Mouse (Mus musculus) regulatory T cell (primary cell): ENCODE data around the gene Map3k9.

Source experiments
- in situ Hi-C: fragments of 300-600 bp; cut with MboI, MseI; formaldehyde crosslinking; loops from one replicate; pipeline ENCODE4 v1.15.1; 2025; ENCODE audit warnings: high pct_unique_total_duplicates

Gene Map3k9

DNA sequence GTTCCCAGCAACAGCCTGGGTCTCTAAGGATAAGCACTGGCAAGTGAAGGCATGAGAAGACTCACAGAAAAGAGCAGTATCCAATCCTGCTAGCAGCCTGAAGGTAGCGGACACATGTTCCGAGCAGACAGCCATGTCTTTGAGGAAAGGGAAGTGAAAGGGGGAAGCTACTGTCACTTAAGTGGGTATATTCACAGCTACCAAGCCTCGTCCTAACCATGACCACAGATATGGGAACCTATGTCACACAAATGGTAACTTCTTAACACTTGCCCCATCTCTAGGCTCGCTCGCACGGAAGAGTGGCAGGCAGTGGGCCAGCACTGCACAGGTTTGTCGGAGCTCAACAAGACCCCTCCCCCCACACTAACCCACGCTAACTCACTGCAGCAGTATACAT is 61.3 kb downstream of the Map3k9 start:
- in situ Hi-C loops: loop anchor here (10.0 kb wide), 1 partner anchor 1985 kb away; no protein-coding TSS in a partner anchor

- in situ Hi-C loops: loop anchor here (10.0 kb wide), 1 partner anchor 1986 kb away; no protein-coding TSS in a partner anchor
These were observed 61.8 kb downstream of the Map3k9 start for GRCm38 (mm10) chr12:81719161-81719560.

GRCm38 (mm10) chr12:81712618-81713017 is 68.4 kb downstream of the Map3k9 start:
- in situ Hi-C loops: loop anchor here (10.0 kb wide), 1 partner anchor 1992 kb away; no protein-coding TSS in a partner anchor

- in situ Hi-C loops: no loop called here
These were observed 78.1 kb downstream of the Map3k9 start for GRCm38 (mm10) chr12:81702903-81703302.

DNA sequence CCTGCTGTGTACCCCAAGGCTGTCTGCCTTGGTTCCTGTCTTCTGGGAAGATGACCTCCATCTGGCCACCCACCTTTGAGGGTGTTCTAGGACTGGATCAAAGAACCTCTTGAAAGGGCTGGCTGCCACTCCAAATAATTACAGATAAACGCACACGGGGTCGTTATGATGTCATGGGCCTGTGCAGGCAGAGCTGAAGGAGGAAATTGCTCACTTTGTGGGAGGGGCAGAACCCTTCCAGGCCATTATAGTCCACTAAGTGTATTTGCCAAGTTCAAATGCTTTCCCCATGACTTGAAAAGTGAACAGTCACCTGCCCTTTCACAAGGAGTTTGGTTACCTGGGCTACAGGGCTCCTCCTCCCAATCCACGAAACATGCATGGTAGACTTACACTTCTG is 83.0 kb downstream of the Map3k9 start:
- in situ Hi-C loops: no loop called here

DNA sequence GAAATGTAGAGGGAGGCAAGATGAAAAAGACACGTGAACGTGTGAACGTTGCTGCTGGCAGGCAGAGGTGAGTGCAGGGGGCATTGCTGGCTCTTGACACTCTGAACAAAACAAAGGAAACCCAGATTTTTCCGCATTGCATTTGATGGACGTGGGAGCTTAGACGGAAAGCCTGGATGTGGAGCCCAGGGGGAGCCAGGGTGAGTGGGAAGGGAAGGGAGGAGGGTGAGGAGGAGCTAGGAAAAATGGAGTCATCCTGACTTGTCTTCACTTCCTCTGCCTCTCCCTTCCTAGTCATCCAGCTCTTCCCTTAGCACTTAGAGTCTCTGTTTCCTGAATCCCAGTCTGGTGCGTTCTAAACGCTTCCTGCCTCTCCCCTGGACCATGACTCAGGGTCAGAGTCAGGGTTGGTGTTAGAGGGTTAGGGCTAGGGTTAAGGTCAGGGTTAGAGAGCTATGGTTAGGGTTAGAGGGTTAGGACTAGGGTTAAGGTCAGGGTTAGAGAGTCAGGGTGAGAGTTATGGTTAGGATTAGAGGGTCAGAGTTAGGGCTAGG is 89.7 kb downstream of the Map3k9 start:
- in situ Hi-C loops: no loop called here

DNA sequence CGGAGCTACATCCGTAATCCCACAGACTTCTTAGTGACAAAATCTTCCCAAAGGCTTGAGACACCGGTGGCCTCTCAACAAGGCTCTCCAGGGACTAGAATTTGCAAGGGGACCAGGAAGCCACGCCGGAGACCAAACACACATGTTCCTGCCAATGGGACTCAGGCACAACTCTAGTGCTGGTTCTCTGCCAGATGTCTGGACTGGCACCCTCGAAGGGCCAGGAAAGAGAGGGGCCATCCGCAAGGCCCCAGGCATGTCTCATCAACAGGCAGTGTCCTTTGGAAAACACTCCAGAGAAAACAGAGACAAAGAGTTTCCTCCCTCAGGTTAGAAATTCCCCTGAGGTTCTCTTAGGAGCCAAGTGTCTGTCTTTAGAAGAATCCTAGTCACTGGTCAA is 90.2 kb downstream of the Map3k9 start:
- in situ Hi-C loops: no loop called here

GRCm38 (mm10) chr12:81690111-81690510 is 90.9 kb downstream of the Map3k9 start:
- in situ Hi-C loops: no loop called here

DNA sequence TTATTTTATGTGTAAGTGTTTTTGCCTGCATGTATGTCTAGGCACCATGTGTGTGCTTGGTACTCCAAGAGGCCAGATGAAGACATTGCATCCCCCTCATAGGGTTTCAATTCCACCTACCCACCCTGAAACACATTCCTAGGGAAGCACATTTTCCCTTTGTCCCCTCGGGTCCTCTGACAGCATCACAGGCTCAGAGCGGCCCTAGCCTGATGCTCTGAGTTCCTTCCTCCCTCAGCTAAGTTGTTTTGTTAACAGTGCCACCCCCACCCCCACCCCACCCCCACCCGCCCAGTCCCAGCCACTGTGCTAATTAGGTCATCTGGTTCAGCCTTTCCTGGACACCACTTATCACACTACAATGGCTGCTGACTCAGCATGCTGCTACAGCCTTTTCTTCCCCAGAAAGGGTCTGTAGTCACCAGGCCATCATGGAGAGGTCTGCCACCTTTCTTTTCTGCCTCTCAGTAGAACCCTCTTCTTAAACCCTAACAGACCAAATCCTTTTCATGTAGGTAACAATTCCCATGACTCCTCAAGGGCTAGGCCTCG is 91.4 kb downstream of the Map3k9 start:
- in situ Hi-C loops: no loop called here

DNA sequence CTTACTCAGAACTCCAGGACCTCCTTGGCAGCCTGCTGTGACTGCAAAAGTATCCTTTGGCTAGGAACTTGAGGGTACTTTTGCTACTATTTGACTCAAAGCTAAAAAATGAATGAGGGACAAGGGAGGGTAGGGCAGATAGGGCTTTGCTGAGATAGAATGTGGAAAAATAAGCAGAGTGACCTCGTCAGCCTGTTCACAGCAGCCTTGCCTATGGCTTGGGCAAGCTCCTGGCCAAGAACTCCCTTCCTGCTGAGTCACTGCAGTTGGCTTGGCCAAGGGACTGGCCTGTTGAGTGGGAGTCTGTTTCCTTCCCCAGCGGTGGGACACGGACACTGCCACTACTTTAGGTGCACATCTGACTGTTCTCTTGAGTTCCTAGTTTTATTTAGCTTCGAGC is 92.4 kb downstream of the Map3k9 start:
- in situ Hi-C loops: no loop called here

DNA sequence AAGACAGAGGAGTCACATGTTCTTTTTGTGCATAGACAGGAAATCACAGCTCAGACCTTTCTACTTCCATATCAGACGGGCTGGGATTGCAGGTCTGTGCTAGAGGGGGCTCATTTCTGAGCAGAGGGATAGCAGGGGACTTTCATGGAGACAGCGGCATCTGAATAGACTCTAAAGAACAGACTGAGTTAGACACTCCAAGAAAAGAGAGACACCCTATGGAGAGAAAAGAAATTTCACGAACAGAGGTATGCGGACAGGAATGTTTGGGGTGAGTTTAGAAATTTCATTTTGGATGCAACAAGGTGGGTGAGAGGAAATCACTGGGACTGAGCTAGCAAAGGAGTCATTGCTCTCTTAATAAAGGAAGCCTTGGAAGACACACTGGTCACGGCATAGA is 93.1 kb downstream of the Map3k9 start:
- in situ Hi-C loops: no loop called here

- in situ Hi-C loops: no loop called here
These were observed 94.4 kb downstream of the Map3k9 start for GRCm38 (mm10) chr12:81686406-81687117.

- in situ Hi-C loops: no loop called here
These were observed 95.0 kb downstream of the Map3k9 start for GRCm38 (mm10) chr12:81685981-81686380.

- in situ Hi-C loops: no loop called here
These were observed 96.9 kb downstream of the Map3k9 start for GRCm38 (mm10) chr12:81684096-81684495.

- in situ Hi-C loops: no loop called here
These were observed 97.6 kb downstream of the Map3k9 start for GRCm38 (mm10) chr12:81683395-81683794.

DNA sequence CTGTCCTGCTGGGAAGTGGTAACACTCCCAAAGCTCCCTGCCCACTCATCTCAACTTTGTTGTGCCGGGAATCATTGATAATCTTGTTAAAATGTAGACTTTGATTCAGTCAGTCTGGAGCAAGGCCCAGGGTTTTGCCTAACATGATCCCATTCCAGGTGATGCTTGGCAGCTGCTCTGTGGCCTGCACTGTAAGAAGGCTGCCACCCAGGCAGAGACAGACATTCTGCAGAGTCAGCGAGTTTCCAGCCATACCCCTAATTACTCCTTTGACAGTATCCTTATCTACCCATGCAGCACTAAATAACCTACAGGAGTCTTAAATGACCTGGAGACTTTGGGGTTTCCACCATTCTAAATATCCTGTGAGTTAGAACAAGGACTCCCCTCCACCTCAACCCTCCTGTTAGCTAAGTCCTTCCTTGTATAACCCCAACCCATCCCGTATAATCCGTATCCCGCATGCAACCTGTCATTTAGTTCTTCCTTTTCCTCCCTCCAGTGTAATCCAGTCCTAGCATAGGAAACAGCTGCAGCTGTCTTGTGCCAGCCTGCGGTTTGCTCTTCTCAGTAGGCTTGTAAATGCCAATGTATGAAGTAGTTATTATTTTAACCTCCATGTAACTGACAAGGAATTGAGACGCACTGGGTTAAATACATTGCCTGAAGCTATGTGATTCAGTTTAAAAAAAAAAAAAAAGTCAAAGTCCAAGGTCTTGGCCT is 101.0 kb downstream of the Map3k9 start:
- in situ Hi-C loops: no loop called here

DNA sequence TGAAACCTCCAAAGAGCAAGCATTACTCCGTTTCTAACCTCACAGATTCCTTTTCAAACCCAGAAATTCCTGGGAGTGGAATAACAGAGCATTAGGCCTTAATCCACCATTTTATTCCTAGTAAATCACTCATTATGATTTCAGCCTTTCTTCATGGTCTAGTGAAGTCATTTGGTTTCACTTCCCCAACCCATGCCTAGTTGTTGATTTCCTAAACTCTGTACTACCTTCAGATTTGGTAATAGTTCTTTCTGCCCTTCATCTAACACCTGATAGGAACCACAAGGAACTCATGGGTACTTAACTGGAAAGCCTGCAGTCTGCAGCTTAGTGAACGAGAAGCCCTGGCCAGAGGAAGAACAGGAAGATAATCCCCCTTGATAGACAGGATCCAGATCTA is 105.4 kb downstream of the Map3k9 start:
- in situ Hi-C loops: no loop called here
